Mouse (Mus musculus) layer of hippocampus, postnatal 36 days (tissue): ENCODE measurements around the gene Lck. TPM values are rescaled to one million over a fixed set of nuclear protein-coding genes. Genes with fewer than 3 reads are reported as not detected.

Experiments used
- DNase-seq, 2 experiments: peaks; one replicate each; pipeline ENCODE4 v3.0.0; 2022
- total RNA-seq, 2 experiments: library from RNA; stranded (reverse); gene quantifications; 2 replicates each; pipeline ENCODE4 v1.2.3; 2021

The Lck gene
- total RNA-seq, result 1 to 10 TPM; 2.7 to 2.8 TPM

- no peak for DNase-seq
These were observed at the start of gene Lck for GRCm38 (mm10) chr4:129573430-129573829. TSS of gene Lck (minus strand) at chr4:129573641.

- no peak for DNase-seq
These were observed 49.5 kb upstream of the Lck start for GRCm38 (mm10) chr4:129622803-129623535.

DNA sequence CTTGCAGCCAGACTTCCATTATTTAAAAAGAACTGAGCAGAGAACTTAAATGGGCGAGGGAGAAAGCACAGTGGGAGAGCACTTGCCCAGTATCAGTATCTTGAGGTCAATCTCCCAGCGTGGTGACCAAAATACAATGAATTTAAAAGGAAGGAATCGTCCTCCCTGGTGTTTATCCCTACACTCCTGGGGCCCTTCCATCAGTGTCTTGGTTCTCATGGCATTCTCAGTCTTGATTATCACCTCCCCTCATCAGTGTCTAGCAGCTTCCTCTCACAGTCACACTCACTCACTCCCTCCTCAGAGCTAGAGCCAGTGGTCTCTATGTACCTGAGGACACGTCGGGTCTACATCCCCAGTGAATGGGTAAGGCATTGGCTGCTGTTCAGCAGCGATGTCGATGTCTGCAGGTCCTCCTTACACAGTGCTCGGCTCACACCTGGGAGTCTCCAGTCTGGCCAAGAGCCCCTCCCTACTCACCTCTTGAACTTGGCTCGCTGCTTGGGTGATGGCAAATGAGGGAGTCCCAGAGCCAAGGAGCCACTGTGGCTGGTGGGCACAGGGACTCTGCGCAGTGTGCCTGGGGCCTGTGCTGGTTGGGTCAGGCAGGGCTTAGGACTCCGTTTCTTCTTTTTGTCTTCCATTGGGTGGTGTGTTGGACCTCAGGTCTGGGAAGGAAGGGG is 48.8 kb upstream of the Lck start:
- no peak for DNase-seq

DNA sequence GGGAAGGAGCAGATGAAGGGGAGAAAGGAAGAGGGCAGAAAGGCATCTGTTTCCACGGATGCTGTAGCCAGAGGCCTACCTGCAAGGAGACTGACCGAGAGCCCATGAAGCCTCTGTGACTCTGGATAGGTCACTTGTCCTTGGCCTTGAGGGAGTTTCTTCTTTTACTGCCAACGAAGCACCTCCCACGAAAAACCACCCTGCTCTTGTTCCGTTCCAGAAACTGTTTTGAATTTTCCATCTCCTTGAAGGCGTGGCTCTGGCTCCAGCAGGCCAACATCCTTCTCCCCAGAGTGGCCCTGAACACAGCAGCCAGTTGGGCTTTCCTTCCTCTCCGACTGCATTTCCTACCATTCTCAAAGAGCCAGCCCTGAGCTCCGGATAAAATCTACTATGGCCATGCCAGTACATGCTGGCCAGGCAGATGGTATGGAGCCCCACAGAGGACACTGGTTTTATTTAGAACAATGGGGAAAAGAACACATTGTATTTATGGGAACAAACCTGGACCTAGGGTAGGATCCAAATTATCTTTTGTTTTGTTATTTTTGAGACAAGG is 47.9 kb upstream of the Lck start:
- no peak for DNase-seq

DNA sequence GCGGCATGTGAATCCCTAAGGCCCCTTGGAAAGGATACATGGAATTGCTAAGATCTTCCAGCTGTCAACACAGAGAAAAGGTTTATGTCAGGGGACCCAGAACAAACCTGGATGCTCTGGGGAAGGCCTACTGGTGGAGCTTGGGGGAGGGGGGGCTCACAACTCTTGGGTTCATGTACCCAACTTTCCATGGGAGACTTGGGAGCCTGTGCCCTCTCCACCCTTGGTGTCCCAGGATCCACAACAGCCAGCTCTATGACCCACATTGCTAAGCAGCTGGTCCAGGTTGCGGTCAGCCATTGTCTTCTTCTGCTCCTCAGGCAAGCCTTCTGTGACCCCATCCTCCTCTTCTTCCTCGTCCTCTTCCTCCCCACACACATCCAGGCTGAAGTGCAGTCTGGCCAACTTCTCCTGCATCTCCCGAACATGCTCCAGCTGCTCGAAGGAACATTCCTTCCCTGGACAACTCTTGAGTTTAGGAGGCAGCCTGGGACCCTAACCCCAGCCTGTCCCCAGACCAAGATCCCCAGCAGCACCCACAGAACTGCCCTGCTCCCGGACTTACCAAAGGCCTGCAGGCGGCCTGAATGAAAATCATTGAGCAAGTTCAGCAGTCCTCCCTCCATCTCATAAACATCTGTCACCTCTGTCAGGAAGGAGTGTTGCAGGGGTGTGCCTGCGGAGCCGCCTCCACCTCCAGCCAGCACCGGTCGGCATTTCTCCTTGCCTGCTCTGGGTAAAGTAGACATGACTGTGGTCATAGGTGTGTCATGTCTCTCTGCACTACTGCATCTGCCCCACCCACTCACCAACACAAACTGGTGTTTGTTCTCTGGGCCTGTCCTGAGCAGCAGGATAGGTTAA is 47.2 kb upstream of the Lck start:
- no peak for DNase-seq

GRCm38 (mm10) chr4:129618786-129619691 is 45.6 kb upstream of the Lck start, which contains the start of gene Iqcc:
TSS of gene Iqcc (minus strand) at chr4:129619099.
- peak; percentile 95 to 97 for DNase-seq

GRCm38 (mm10) chr4:129618031-129618430 is 44.6 kb upstream of the Lck start:
- no peak for DNase-seq

DNA sequence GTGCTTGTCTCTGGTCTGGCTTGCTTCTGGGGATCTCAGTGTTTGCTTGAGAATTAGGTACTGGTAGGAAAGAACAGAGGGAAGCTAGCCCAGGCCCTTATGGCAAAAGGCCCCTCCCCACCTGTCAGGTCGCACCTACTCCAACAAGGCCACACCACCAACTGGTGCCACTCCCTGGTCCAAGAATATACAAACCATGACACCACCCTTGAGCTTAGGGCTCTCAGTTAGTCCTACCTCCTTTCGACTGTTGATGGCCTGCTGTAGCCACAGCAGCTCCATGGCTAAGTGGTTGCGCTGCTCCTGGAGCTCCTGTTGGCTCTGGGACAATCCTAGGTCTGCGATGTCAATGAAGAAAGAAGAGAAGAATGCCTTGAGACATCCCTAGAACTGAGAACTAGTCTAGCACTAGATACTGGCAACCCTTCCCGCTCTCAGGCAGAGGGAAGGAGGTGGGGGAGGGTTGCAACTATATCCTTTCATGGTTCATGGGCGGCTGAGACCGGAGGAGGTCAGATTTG is 43.7 kb upstream of the Lck start:
- no peak for DNase-seq

GRCm38 (mm10) chr4:129616631-129617030 is 43.2 kb upstream of the Lck start:
- DNase-seq, result no peak

GRCm38 (mm10) chr4:129615801-129616290 is 42.4 kb upstream of the Lck start:
- DNase-seq, result no peak

DNA sequence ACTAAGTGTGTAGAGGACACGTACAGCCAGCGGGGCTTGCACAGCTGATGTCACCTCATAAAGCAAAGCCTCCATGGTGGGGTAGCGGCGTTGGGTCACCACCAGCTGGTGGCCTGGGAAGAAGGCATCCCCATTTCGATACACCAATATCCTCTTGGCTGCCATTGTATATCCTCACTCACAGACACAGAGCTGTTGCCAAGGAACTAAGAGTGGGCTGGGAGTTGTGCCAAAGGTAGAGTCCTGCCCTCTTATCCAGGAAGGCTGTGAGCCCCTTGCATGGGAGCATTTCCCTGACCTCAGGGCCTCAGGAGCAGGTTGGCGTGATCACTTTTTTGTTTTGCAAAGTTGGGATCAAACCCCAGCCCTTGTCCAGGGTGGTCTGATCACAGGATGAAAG is 40.7 kb upstream of the Lck start, which contains the start of gene Dcdc2b:
TSS of gene Dcdc2b (minus strand) at position 165 of the 400 bp plus-strand sequence.
- DNase-seq, result no peak

- DNase-seq, result no peak
These were observed 37.0 kb upstream of the Lck start for GRCm38 (mm10) chr4:129610472-129610871.

GRCm38 (mm10) chr4:129610026-129610425 is 36.6 kb upstream of the Lck start:
- DNase-seq, result no peak

DNA sequence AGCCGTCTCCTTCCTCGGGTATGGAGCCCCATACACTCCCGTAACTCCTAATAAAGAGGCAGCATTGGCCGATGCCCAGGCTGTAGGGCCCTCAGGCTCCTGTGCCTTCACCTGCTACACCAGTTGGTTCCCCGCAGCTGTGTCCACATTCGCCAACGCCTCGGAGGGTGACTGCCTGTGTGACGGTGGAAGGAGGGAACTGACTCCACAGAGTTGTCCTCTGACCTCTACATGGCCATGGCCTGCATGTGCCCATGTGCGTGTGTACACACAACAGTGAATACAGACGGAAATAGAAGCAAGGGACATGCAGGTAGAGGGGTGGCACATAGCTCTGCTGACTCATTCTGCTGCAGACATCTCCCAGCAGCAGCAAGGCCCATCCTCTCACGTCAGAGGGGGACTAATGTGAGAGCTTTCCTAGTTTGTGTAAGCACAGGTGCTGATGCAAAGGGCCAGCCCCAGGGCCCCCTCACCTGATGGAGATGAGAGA is 35.7 kb upstream of the Lck start:
- DNase-seq, result no peak

GRCm38 (mm10) chr4:129608426-129609025 is 35.1 kb upstream of the Lck start:
- DNase-seq, result peak; percentile 73 to 77

GRCm38 (mm10) chr4:129600233-129601158 is 27.1 kb upstream of the Lck start, which contains the start of the genes Eif3i and Tmem234:
TSS of gene Eif3i (minus strand) at chr4:129600648.
TSS of gene Tmem234 (plus strand) at chr4:129600668.
- DNase-seq, result peak; percentile 81 to 85

DNA sequence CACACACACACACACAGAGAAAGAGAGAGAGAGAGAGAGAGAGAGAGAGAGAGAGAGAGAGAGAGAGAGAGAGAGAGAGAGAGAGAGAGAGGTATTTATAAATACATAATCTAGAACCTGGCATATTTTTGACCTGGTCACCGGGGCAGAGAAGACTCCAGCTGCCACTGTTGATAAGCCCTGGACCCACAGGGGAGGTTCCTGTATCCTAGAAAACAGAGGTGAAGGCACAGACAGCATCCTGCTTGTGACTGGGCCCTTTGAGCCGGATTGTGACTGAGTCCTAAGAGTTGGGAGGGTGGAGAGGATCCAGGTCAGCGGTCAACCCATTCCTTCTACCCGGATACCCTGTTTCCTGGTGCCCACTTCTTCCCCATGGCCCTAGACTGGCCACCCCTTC is 15.4 kb upstream of the Lck start:
- no peak for DNase-seq

GRCm38 (mm10) chr4:129586943-129587342 is 13.5 kb upstream of the Lck start:
- no peak for DNase-seq

GRCm38 (mm10) chr4:129585773-129586172 is 12.3 kb upstream of the Lck start:
- DNase-seq, result no peak
